Mouse (Mus musculus) left cerebral cortex, postnatal 10 days (tissue): ENCODE results near the gene Ppp5c. TPM values are rescaled to one million over a fixed set of nuclear protein-coding genes. Genes with fewer than 3 reads are reported as not detected.

ENCODE experiments used
- DNase-seq, 2 experiments: peaks; one replicate each; pipeline ENCODE4 v3.0.0; 2021 to 2022; ENCODE audit warnings: low spot score in 2 of 2, mixed read lengths in 1 of 2; ENCODE audit errors: extremely low spot score in 1 of 2
- intact Hi-C: fragments of 180-260 bp; cut with DNase I; formaldehyde crosslinking; loops from one replicate; pipeline ENCODE4 v1.15.1; 2025
- total RNA-seq, 2 experiments: library from RNA; stranded (reverse); gene quantifications; 2 replicates each; pipeline ENCODE4 v1.2.3; 2021

Ppp5c gene
- total RNA-seq, 2 experiments from 2014 or later, result 157 to 162 TPM

DNA sequence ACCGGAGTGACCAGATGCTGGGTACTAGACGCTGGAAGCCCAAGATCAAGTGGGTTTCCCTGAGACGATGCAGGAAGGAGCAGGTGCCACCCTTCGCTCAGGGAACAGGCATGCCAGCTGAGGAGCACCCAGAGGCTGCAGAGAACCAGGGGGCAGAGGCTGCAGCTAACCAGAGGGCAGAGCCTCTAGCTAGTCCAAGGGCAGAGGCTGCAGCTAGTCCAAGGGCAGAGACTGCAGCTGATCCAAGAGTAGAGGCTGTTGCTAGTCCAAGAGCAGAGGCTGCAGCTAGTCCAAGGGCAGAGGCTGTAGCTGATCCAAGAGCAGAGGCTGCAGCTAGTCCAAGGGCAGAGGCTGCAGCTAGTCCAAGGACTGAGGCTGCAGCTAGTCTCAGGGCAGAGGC is 32.4 kb downstream of the Ppp5c start:
- intact Hi-C loops, result no loop called here

DNA sequence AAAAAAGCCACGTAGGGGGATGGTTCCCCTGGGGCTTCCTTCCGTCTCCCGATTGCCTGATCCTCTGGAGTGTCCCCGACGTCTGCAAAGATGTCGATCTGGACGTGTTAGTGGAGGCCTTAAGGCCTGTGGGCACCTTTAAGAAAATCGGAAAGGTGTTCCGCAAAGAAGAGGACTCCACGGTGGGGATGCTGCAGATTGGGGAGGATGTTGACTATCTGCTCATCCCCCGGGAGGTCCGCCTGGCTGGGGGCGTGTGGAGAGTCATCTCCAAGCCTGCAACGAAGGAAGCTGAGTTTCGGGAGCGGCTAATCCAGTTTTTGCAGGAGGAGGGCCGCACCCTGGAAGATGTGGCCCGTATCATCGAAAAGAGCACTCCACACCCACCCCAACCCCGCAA is 33.3 kb downstream of the Ppp5c start:
- intact Hi-C loops, result no loop called here
- DNase-seq, result no peak

More for the DNA sequence above, 32.4 kb downstream of the Ppp5c start:
- no peak for DNase-seq

DNA sequence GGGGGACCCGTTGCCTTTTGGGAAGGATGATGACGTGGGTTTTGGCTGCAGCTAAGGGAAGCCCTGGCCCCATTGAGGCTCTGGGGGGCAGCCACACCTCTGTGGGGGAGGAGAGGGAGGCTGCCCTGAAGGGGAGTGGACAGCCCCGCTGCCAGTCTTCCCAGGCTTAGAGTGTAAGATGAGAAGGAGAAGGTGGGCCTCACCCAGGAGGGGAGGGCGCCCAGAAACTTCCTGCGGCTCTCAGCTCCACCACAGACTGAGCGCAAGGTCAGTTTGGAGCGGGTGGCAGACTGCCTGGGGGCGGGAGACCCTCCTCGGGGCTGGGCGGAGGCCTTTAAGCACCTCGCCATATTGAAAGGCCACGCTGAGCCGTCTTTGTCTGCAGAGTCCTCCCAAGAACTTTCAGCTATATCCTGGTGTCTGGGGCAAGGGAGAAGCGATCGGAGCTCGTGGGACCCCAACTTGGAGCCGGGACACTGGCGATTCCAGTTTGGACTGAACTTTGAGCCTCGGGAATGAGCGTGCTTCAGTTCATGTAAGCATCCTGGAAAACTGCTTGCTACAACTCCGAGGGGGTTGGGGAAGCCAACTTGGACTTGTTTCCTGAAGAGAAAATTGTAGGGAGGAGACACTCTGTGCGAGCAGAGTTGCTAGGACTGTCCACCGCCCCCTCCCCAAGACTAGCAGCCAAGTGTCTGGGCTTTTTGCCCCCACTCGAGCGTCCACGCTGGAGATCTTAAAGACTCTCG is 33.9 kb downstream of the Ppp5c start:
- peak in 1 of 2 experiments; percentile 86 for DNase-seq
- intact Hi-C loops, result no loop called here

DNA sequence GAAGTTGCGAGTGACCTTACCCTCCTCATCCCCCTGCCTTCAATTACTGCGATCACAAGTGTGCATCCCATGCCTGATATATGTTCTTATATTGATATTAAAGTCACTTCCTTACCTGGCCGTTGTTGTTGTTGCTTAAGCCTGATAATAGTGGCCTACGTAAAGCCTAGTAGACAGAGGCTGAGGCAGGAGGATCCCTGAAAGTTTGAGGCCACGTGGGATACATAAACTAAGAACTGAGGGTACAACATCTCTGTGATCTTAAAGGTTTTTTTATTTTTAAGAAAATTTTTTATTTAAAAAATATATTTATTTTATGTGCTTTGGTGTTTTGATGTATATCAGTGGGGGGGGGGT is 35.3 kb downstream of the Ppp5c start, which contains the start of gene Ccdc8:
TSS of gene Ccdc8 (plus strand) at position 258 of the 357 bp plus-strand sequence.
- intact Hi-C loops, result no loop called here
- no peak for DNase-seq

DNA sequence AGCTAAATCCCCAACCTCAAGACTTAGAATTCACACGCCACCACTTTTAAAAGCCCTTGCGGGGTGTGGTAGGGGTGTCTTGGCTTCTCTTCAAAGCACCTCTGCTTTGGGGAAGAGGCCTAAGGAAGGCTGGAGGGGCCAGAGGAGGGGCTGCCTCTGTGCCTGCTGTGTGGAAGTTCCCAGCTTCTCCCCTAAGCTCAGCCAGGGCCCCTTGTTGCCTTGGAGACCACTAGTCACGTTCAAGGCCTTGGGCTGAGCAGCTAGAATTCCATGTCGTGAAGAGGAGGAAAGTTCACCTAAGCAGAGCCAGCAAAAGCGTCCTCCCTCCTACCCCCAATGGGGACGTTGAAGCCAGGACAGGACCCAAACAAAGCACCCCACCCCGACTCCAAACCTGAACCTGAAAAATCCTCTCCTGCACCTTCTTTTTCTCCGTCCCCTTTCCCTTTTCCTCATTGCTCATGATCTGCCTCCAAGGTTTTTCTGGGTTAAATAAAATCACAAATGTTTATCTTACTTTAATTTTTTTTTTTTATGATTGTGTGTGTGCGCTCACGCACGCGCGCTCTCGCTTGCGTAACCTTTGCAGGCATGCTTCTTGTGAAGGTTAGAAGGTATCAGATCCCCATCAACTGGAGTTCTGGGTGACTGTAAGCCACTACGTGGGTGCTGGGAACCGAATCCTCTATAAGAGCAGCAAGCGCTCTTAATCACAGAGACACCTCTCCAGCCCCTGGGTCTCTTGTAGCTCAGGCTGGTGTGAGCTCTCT is 35.9 kb downstream of the Ppp5c start:
- peak in 1 of 2 experiments; percentile 58 for DNase-seq
- intact Hi-C loops, result no loop called here

DNA sequence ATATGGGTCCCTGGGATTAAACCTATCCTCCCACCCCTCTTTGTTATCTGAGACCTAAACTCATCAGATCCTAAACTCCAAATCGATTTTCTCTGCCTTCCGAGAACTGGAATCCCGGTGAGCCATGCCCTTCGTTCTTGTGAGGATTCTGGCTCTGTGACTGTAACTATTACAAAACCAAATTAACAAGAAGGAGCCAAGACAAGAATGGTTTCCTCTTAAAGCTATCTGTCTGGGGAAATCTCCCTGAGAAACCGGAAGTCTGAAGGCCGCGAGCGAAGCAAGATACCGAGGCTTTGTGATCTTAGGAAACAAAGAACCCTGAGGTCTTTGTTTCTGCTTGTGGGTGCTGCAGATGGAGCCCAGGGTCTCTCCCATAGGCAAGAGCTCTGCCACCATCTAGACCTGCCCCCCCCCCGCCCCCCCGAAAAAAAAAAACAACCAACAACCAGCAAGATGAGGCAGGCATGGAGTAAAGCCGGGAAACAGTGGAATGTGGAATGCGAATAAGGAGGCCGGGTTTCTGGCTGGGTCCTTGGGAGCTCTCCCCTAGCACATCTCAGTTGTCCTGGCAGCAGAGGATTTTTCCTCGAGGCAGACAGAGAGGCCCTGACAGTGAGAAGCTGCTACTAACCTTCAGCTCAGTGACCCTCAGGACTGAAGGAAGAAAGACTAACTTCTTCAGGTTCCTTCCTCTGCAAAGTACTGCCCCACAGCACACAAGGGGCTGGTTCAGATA is 37.5 kb downstream of the Ppp5c start:
- DNase-seq, result no peak
- intact Hi-C loops, result no loop called here

DNA sequence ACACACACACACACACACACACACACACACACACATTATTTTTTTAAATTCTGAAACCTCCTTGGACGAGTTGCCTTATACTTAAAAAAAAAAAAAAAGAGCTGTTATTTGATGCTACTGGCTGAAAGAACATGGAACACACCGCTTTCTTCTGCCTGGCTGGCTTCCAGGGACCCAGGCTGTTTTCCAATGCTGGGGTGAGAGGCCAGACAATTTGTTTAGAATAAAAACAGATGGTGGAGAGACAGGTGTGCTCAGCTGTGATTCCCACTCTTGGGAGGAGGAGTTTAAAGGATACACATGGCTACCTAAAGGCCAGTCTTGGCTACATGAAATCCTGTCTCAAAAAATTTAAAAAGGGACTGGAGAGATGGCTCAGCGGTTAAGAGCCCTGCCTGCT is 39.3 kb downstream of the Ppp5c start:
- intact Hi-C loops, result no loop called here
- DNase-seq, result no peak

DNA sequence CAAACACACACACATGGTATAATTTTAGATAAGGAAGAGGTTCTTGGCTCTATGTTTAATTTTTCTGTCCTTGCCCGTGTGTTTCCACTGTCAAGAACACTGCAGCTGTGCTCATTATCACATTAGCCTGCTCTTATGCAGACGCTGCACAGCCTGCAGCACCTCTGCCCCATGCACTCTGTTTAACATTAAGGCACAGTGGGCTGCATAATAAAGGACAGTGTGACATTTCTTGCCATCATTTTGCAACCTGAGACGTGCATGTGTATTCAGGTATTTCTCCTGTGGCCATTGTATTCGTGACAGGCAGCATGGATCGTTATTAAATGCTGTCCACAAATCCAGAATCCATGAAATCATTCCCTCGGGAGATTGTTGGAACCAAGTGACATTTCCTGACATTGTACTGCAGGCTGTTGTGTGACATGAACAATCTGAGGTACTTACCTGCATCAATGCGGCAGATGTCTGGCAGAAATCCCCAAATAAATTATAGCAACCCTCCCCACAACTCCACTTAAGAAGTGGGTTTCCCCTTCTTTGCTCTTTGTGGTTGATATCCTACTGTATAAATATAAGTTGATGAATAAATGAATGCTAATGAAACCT is 40.1 kb downstream of the Ppp5c start:
- intact Hi-C loops, result no loop called here
- DNase-seq, result no peak

DNA sequence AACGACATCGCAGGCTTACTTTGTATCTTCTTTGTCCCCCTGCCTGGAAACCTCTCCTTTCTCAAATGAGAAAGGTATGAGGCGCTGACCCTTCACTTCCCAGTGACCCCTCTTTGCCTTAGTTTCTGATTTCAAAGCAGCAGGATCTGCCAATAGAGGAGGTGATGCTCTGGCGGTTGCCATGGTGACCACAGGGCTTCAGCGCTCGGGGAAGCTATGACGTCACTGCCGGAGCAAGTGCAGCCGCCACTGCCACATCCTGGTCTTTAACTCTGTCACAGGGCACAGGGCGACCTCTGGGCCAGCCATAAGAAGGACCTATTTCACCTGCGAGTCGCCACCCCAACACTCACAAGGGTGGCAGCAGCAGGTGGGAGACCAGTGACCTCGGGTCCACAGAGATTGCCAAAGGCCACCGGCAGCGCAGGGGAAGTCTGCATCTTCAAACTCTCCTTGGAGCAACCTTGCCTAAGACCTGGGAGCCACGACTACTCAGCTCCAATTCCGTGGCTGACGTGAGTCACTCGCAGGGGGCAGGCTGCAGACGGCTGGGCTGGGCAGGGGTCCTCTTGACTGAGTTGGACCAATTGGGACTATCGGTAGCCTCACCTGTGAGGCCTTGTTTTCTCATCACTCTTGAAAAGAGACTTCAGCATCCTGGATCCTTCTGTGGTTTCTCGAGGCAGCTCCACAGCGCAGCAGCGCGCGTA is 44.7 kb downstream of the Ppp5c start, which contains the start of gene Gm42372:
TSS of gene Gm42372 (plus strand) at position 228 of the 710 bp plus-strand sequence.
- DNase-seq, result peak; percentile 90 to 93
- intact Hi-C loops, result no loop called here

DNA sequence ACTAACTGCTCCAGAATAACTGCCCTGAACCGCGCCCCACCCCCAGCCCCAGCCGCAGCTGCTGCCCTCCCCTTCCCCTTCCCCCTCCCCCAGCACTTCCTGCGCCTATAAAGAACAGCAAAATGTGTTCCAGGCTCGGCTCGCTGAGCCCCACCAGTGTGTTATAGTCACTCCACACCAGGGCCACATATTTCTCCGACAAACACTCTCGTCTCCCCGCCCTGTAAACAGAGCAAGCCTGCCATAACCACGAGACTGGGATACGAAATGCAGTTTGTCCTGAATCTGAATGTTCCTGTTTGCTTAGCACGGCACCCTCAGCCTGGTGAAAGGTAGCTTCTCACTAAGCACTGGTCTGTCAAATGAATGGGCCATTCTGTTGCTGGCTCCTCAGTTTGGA is 47.4 kb downstream of the Ppp5c start:
- intact Hi-C loops, result no loop called here
- DNase-seq, result peak in 1 of 2 experiments; percentile 80

DNA sequence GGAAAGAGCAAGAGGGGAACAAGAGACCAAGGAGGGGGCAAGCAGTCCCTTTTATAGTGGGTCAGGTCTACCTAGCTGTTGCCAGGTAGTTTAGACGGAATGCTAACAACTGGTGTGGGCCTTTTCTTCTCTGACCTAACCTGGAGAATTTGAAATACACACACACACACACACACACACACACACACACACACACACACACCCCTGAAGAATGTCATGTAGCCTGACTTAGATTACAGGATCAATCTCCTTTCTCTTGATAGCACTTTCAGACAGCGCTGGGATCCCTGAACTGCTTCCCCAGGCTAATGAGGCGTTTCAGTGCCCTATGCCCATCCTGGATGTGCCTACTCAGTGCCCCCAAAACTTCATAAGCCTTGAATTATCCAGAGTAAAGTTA is 49.1 kb downstream of the Ppp5c start:
- DNase-seq, result no peak
- intact Hi-C loops, result no loop called here

DNA sequence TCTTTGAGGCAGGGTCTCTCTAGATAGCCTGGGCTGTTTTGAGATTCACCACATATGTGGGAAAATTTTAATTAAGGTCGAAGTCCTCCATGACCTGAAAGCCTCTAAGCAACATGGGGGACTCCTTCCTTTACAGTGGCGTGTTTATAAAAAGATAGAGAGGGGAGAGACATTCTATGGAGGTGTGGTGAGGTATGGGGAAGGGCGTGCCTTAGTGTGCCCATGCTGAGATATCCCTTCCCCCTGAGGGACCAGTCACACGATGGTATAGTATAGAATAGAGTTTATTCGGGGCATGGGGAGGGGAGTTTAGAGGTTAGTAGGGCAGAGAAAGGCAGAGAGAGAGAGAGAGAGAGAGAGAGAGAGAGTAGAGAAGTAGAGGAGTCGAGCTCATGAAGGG is 49.6 kb downstream of the Ppp5c start:
- intact Hi-C loops, result no loop called here
- no peak for DNase-seq

DNA sequence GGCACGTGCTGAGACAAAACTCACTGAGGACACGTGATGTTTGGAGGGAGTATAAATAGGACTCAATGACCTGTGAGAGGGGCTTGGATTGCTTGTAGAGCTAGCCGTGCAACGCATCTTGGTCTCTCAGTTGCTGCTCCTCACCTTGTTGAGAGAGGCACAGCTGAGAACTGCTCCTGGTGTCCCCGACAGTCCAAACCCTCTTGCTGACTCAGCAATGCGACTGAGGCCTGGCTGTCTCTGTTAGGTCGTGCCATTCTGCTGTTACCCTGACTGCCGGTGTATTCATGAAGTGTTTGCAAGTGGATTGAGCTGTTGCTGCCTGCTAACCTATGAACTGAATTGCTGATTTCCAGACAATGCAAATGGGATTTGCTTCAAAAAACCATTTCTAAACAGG is 51.4 kb downstream of the Ppp5c start:
- DNase-seq, result no peak
- intact Hi-C loops, result no loop called here

DNA sequence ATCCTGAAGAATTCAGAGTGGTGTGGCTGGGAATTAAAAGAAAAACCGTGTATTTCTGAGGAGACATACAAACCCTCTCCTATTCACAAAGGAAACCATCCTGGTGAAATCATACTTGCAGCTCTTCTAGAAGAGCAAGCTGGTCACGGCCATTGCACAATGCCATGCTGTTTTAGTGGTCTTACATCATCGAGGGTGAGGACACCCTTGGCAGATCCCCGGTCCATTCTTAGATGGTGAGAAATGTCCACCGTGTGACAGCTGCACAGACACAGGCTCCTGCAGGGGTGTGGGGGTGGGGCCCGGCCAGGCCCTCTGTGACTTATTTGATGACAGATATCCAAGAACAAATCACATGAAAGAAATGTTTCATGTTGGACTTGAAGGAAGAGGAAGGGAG is 53.7 kb downstream of the Ppp5c start:
- DNase-seq, result no peak
- intact Hi-C loops, result no loop called here

DNA sequence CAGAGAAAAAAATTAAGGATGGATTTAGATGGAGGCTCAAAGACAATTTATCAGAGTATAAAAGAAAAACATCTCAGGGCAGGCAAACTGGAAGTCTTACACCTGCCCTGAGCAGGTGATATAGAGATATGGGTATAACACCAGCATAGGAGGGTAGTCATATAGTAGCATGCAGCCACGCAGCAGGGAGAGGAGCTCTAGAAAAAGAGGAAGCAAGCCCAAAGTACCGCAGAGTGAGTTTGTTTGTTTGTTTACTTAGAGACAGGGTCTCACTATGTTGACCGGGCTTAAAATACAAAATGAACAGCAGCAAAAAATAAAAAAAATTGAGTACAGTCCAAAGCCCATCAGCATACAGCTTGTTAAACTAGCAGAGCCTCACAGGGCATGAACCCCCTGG is 56.6 kb downstream of the Ppp5c start:
- intact Hi-C loops, result no loop called here
- DNase-seq, result no peak

DNA sequence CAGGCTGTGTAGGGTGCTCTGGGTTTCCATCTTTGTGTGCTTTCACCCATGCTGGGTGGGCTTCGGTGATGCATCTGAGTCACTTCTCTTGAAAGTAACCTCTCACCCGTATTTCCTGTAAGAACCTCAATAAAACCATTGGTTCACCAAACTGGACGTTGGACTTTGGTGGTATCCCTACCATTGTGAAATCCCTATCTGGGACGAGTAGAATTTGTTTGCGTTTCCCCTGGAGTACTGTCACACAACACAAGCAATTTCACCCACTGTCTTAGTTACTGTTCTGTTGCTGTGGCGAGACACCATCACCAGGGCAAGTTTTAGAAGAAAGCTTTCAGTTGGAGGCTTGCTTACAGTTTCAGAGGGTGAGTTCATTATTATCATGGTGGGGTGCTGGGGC is 59.3 kb downstream of the Ppp5c start:
- intact Hi-C loops, result no loop called here
- no peak for DNase-seq

DNA sequence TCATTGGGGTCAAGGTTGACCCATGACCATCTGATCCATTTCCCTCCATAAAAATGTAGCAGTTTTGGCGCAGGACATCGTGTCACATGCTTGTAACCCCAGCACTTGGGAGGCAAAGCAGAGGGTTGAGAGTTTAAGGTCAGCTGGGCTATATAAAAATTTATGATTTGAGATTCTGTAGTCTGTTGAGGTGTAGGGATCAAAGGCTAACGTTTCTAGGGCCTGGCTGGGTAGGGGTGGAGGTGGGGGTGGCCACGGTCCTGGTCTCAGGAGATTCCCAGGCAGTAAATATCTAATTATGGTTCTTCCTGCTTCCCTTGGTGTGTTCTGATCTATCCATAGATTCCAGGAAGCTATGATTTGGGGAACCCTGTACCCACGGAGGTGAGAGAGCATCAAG is 66.0 kb downstream of the Ppp5c start:
- intact Hi-C loops, result no loop called here
- DNase-seq, result no peak

DNA sequence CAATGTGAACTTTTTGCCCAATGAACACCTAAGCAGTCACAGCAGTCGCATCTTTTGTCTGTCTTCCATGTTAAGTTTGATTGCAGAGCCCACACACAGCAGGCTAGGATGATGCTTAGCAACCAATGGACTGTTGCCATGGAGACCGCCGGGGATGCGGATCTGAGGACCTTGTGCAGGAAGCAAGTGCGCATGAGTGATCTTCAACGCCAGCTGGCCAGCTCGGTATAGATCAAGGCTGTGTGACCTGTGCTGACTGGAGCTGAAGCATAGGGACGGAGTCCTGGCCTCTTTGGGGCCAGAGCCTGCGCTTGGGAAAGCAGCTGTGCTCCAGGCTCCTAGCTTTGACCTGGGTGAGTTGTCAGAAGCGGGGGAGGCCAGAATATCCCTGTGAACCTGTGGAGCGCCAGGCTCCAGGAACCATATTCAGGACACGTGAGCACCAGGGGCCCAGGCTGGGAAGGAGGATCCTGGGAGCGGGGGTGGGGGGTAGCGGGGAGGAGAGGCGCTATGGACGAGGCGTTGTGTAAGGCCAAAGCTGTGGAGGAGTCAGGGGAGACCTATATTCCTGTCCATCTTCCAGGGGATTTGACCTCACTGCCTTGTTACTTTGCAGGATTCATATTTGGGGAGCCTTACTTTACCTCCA is 68.1 kb downstream of the Ppp5c start, which contains the start of gene Pnmal1:
TSS of gene Pnmal1 (plus strand) at position 141 of the 649 bp plus-strand sequence.
- DNase-seq, result peak; percentile 92 to 94
- intact Hi-C loops, result no loop called here
